Mouse (Mus musculus): Measurements from ENCODE around the gene Fbxo7. TPM values are rescaled to one million over a fixed set of nuclear protein-coding genes. Genes with fewer than 3 reads are reported as not detected.
"Not testable (repeated sequence)": the region's sequence is repeated elsewhere in the genome, so short reads cannot be mapped to it uniquely, and the experiment has no call there.

The Fbxo7 gene
- total RNA-seq (2021), result 10 to 100 TPM; 21.4 to 24.7 TPM
- polyA plus RNA-seq (2012; rRNA removed), result 13.5 and 16.6 TPM in 2 replicates
- long read RNA-seq, full-length matches to known transcripts, result 27 of 29 reads
- long read RNA-seq, partial matches to known transcripts, result 0 of 29 reads
- long read RNA-seq, other reads (novel, unspliced or antisense), result 2 of 29 reads

- peak; percentile 95 for DNase-seq
These were observed at the start of gene Fbxo7 for GRCm38 (mm10) chr10:86021749-86022473. Gene Fbxo7, plus strand, starts transcription at chr10:86021972.

- no peak for DNase-seq
These were observed 48.9 kb upstream of the Fbxo7 start for GRCm38 (mm10) chr10:85972915-85973314.

GRCm38 (mm10) chr10:85989412-85990115 is 32.2 kb upstream of the Fbxo7 start:
- no peak for DNase-seq

- no peak for DNase-seq
These were observed 29.4 kb upstream of the Fbxo7 start for GRCm38 (mm10) chr10:85992412-85992811.

- DNase-seq, result no peak
These were observed 27.9 kb upstream of the Fbxo7 start for GRCm38 (mm10) chr10:85993836-85994235.

- DNase-seq, result no peak
These were observed 27.1 kb upstream of the Fbxo7 start for GRCm38 (mm10) chr10:85994543-85995104.

- DNase-seq, result no peak
These were observed 21.3 kb upstream of the Fbxo7 start for GRCm38 (mm10) chr10:86000447-86000846.

GRCm38 (mm10) chr10:86006455-86006854 is 15.3 kb upstream of the Fbxo7 start:
- DNase-seq, result no peak

GRCm38 (mm10) chr10:86009688-86010087 is 12.1 kb upstream of the Fbxo7 start:
- no peak for DNase-seq

GRCm38 (mm10) chr10:86010636-86011035 is 11.1 kb upstream of the Fbxo7 start:
- DNase-seq, result peak; percentile 65

- no peak for DNase-seq
These were observed 10.6 kb upstream of the Fbxo7 start for GRCm38 (mm10) chr10:86011172-86011571.

- no peak for DNase-seq
These were observed 10.0 kb upstream of the Fbxo7 start, which contains the start of gene Bpifc for GRCm38 (mm10) chr10:86011781-86012180. Gene Bpifc, minus strand, starts transcription at chr10:86011895.

- DNase-seq, result no peak
These were observed 4.0 kb upstream of the Fbxo7 start for GRCm38 (mm10) chr10:86017781-86018180.

GRCm38 (mm10) chr10:86018813-86019212 is 3.0 kb upstream of the Fbxo7 start:
- no peak for DNase-seq

- no peak for DNase-seq
These were observed 394 bp upstream of the Fbxo7 start for GRCm38 (mm10) chr10:86021408-86021748.

GRCm38 (mm10) chr10:86022474-86022816 is 673 bp downstream of the Fbxo7 start:
- no peak for DNase-seq

- DNase-seq, result no peak
These were observed 1.4 kb downstream of the Fbxo7 start for GRCm38 (mm10) chr10:86023149-86023548.

- no peak for DNase-seq
These were observed 4.1 kb downstream of the Fbxo7 start for GRCm38 (mm10) chr10:86025906-86026305.

GRCm38 (mm10) chr10:86026354-86026753 is 4.6 kb downstream of the Fbxo7 start:
- no peak for DNase-seq

- DNase-seq, result not testable (repeated sequence)
These were observed 5.0 kb downstream of the Fbxo7 start for GRCm38 (mm10) chr10:86026807-86027206.

- DNase-seq, result no peak
These were observed 9.0 kb downstream of the Fbxo7 start for GRCm38 (mm10) chr10:86030743-86031142.

- no peak for DNase-seq
These were observed 10.7 kb downstream of the Fbxo7 start for GRCm38 (mm10) chr10:86032517-86032916.
